Mouse (Mus musculus): ENCODE data around the gene Nf1. TPM values are rescaled to one million over a fixed set of nuclear protein-coding genes. Genes with fewer than 3 reads are reported as not detected.
A peak's percentile ranks its signal among the peaks of the same experiment; 100 is the strongest.

Gene Nf1
- total and polyA plus RNA-seq, 2 experiments from 2014 or later: 3.5 to 20.1 TPM

DNA sequence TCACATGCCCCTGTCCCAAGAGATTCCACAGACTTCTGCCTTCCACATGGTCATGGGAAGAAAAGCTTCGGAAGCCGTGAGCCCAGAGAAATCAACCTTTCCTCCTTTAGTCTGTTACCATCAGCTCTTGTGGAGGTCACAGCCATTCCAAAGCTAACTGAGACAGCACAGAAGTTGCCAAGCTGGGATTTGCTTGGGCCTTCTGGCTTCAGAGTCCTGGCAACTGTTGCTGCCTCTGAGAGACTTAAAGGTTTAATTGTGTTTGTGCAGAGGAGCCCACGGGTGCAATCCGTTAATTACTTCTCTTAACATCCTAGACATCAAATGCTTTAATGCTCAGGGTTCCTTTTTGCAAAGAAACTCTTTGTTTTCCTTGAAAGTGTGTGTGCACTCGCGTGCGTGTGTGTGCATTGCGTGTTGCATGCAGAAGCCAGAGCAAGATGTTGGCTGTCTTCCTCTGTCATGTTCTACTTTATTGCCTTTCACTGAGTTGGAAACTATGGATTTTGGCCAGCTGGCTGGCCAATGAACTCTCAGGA lies 22.6 kb upstream of the Nf1 start:
- no peak overlapping the region for H3K27ac ChIP-seq (ENCODE audit: low read depth)
- no peak for ATAC-seq (ENCODE audit: insufficient read depth, low read depth)
- WGBS: 89% methylated on average over 8 of the region's 8 CpGs

DNA sequence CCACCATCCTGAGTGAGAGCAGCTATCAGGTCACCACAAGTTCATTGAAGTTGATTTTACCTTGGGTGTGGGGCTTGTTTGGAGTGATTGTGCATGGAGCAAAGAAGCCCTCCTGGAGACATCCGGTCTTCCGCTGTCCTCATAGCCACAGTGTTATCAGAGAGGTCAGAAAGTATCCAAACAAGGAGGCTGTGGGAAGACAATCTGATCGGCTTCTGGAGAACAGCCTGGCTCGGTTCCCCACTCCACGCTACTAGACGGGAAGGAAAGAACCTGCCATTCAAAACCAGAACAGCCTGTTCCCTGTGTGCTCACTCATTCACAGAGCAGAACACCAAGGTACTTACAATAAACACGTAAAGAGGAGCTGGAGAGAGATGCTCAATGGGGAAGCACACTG lies 19.7 kb upstream of the Nf1 start:
- WGBS: 42% methylated on average over 7 of the region's 7 CpGs
- H3K9ac ChIP-seq (replicated peaks; ENCODE audit: low read depth, low read length): no peak overlapping the region
- H3K27me3 ChIP-seq (ENCODE audit: control insufficient read depth, insufficient read depth, low read length): no peaks in the 10 kb centered on the region
- no peak overlapping the region for H3K27ac ChIP-seq (ENCODE audit: low read depth)
- DNase-seq (ENCODE audit: low spot score) (no peak), ATAC-seq (ENCODE audit: insufficient read depth, low read depth) (no peak; the same call in 1 of the 2 replicates)
- TF ChIP-seq CTCF (IDR thresholded peaks at IDR 0.05; ENCODE audit: low read depth) (no peak), EP300 (IDR thresholded peaks at IDR 0.05; ENCODE audit: low read depth) (no peak)
- no peak overlapping the region for H3K4me2 ChIP-seq (ENCODE audit: low read depth, low read length)
- H3K4me1 ChIP-seq (ENCODE audit: control insufficient read depth, insufficient read depth): no peaks in the 10 kb centered on the region
- no peaks in the 10 kb centered on the region for H3K9me3 ChIP-seq (replicated peaks; ENCODE audit: control insufficient read depth, low read length)
- no peak overlapping the region for H3K4me3 ChIP-seq (ENCODE audit: low read depth, low read length)
- no peaks in the 10 kb centered on the region for H3K36me3 ChIP-seq (replicated peaks; ENCODE audit: control insufficient read depth, insufficient read depth, low read length)

More for the DNA sequence above, 22.6 kb upstream of the Nf1 start:
- no peak for DNase-seq (ENCODE audit: low spot score)
- no peak overlapping the region for H3K4me3 ChIP-seq (ENCODE audit: low read depth, low read length)
- H3K9me3 ChIP-seq (replicated peaks; ENCODE audit: control insufficient read depth, low read length): no peaks in the 10 kb centered on the region
- H3K4me1 ChIP-seq (ENCODE audit: control insufficient read depth, insufficient read depth): no peaks in the 10 kb centered on the region
- H3K27me3 ChIP-seq (ENCODE audit: control insufficient read depth, insufficient read depth, low read length): no peaks in the 10 kb centered on the region
- no peaks in the 10 kb centered on the region for H3K36me3 ChIP-seq (replicated peaks; ENCODE audit: control insufficient read depth, insufficient read depth, low read length)
- no peak overlapping the region for H3K4me2 ChIP-seq (ENCODE audit: low read depth, low read length)
- TF ChIP-seq EP300 (IDR thresholded peaks at IDR 0.05; ENCODE audit: low read depth): no peak
- no peak for TF ChIP-seq CTCF (IDR thresholded peaks at IDR 0.05; ENCODE audit: low read depth)
- no peak overlapping the region for H3K9ac ChIP-seq (replicated peaks; ENCODE audit: low read depth, low read length)

DNA sequence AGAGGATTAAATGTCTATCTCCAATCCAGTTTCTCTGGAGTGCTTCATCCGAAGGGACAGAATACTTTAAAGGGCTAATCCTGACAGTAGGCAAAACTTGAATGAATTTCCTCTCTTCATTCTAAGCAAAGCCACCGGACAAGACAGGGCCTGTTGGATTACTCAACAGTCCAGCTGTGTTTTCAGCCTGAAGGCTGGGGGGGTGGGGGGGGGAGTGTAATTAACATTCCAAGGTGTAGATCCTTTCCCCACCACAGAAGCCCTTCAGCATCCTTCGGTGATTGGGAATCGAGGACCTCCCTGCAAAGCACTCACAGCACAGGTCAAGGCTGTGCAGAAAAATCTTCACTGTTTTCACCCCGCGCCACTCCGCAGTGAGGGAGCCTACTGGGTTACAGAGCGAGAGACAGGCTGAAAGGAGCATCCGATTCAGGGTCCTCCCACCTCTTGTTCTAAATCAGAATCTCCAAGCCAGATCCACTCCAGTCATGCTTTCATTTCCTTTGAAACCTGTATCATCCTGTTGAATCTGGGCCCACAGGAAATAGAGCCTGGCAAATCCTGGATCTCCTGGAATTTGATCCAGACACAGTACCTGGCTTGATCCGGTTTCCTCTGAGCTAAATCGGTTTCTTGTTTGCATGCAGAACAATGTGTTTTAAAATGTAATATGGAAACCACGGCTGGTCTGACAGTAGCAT lies 15.4 kb upstream of the Nf1 start:
- Histone ChIP-seq H3K4me1 (ENCODE audit: control insufficient read depth, insufficient read depth) (no peaks in the 10 kb centered on the region), H3K4me2 (ENCODE audit: low read depth, low read length) (no peak overlapping the region), H3K36me3 (replicated peaks; ENCODE audit: control insufficient read depth, insufficient read depth, low read length) (no peaks in the 10 kb centered on the region), H3K4me3 (ENCODE audit: low read depth, low read length) (no peak overlapping the region), H3K9ac (replicated peaks; ENCODE audit: low read depth, low read length) (no peak overlapping the region), H3K27me3 (ENCODE audit: control insufficient read depth, insufficient read depth, low read length) (no peaks in the 10 kb centered on the region), H3K9me3 (replicated peaks; ENCODE audit: control insufficient read depth, low read length) (no peaks in the 10 kb centered on the region), H3K27ac (ENCODE audit: low read depth) (peak overlapping the region; percentile 36)
- 57% methylated on average over 12 of the region's 12 CpGs for WGBS
- TF ChIP-seq EP300 (IDR thresholded peaks at IDR 0.05; ENCODE audit: low read depth) (no peak), CTCF (IDR thresholded peaks at IDR 0.05; ENCODE audit: low read depth) (no peak)
- peak; percentile 49 for ATAC-seq (ENCODE audit: insufficient read depth, low read depth)
- DNase-seq (ENCODE audit: low spot score): no peak

DNA sequence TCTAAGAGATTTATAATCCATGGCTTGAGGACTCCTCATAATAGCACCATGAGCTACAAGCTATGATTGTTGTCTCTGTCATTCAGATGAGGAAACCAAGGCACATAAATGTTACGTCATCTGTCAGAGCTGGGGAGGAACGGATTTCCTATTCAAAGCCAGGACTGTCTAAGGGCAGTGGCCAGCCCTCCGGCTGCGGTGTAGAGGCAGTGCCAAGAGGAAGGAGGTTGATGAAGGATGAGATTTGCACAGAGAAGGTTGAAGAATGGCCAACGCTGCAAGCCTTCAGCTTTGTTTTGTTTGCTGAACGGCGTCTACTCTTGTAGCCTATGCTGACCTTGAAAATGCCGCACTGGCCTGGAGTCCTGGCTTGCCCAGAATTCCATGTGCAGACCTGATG lies 13.8 kb upstream of the Nf1 start:
- 58% methylated on average over 8 of the region's 8 CpGs for WGBS
- Histone ChIP-seq H3K27me3 (ENCODE audit: control insufficient read depth, insufficient read depth, low read length) (no peaks in the 10 kb centered on the region), H3K9me3 (replicated peaks; ENCODE audit: control insufficient read depth, low read length) (no peaks in the 10 kb centered on the region), H3K36me3 (replicated peaks; ENCODE audit: control insufficient read depth, insufficient read depth, low read length) (no peaks in the 10 kb centered on the region), H3K4me3 (ENCODE audit: low read depth, low read length) (no peak overlapping the region), H3K4me1 (ENCODE audit: control insufficient read depth, insufficient read depth) (no peaks in the 10 kb centered on the region), H3K9ac (replicated peaks; ENCODE audit: low read depth, low read length) (no peak overlapping the region), H3K4me2 (ENCODE audit: low read depth, low read length) (no peak overlapping the region), H3K27ac (ENCODE audit: low read depth) (no peak overlapping the region)
- DNase-seq (ENCODE audit: low spot score): no peak
- TF ChIP-seq EP300 (IDR thresholded peaks at IDR 0.05; ENCODE audit: low read depth) (no peak), CTCF (IDR thresholded peaks at IDR 0.05; ENCODE audit: low read depth) (no peak)
- ATAC-seq (ENCODE audit: insufficient read depth, low read depth): no peak

DNA sequence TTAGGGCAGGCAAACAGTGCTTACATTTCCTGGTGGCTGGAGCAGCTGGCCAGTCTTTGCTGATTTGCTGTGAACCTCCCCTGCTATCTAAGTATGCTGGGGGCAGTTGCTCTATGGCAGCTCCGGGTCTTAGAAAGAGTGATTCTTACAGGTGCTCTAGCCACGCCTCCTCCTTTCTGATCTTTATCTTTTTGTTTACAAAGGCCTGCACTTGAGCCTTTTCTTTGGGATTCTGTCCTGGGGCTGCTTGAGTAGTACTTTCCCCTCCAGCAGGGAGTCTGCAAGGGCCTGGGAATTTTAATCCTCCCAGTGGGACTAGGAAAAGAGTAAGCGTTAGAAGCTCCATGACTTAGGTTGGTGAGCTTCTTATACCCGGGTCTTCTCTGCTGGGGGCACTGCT lies 12.4 kb upstream of the Nf1 start:
- DNase-seq (ENCODE audit: low spot score): no peak
- no peaks in the 10 kb centered on the region for H3K27me3 ChIP-seq (ENCODE audit: control insufficient read depth, insufficient read depth, low read length)
- 34% methylated on average over 4 of the region's 4 CpGs for WGBS
- H3K9ac ChIP-seq (replicated peaks; ENCODE audit: low read depth, low read length): no peak overlapping the region
- no peaks in the 10 kb centered on the region for H3K4me1 ChIP-seq (ENCODE audit: control insufficient read depth, insufficient read depth)
- H3K4me3 ChIP-seq (ENCODE audit: low read depth, low read length): no peak overlapping the region
- TF ChIP-seq CTCF (IDR thresholded peaks at IDR 0.05; ENCODE audit: low read depth): no peak
- no peak for TF ChIP-seq EP300 (IDR thresholded peaks at IDR 0.05; ENCODE audit: low read depth)
- ATAC-seq (ENCODE audit: insufficient read depth, low read depth): no peak
- H3K27ac ChIP-seq (ENCODE audit: low read depth): no peak overlapping the region
- no peaks in the 10 kb centered on the region for H3K9me3 ChIP-seq (replicated peaks; ENCODE audit: control insufficient read depth, low read length)
- no peaks in the 10 kb centered on the region for H3K36me3 ChIP-seq (replicated peaks; ENCODE audit: control insufficient read depth, insufficient read depth, low read length)
- H3K4me2 ChIP-seq (ENCODE audit: low read depth, low read length): no peak overlapping the region

DNA sequence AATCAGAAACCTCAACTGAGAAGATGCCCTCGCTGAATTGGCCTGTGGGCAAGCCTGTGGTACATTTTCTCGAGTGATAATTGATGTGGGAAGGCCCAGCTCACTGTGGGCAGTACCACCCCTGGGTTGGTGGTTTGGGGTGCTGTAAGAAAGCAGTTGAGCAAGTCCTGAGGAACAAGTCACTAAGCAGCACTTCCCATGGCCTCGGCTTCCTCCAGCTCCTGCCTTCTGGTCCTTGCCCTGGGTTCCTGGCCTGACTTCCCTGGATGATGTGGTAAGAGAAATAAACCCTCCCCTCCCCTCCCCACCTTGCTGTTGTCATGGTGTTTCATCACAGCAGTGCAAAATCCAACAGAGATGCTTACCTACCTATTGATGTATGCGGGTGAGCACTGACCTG lies 11.4 kb upstream of the Nf1 start:
- no peaks in the 10 kb centered on the region for H3K27me3 ChIP-seq (ENCODE audit: control insufficient read depth, insufficient read depth, low read length)

More for the DNA sequence above, 11.4 kb upstream of the Nf1 start:
- Histone ChIP-seq H3K9ac (replicated peaks; ENCODE audit: low read depth, low read length) (no peak overlapping the region), H3K4me2 (ENCODE audit: low read depth, low read length) (no peak overlapping the region), H3K27ac (ENCODE audit: low read depth) (no peak overlapping the region), H3K36me3 (replicated peaks; ENCODE audit: control insufficient read depth, insufficient read depth, low read length) (no peaks in the 10 kb centered on the region), H3K4me3 (ENCODE audit: low read depth, low read length) (no peak overlapping the region), H3K9me3 (replicated peaks; ENCODE audit: control insufficient read depth, low read length) (no peaks in the 10 kb centered on the region), H3K4me1 (ENCODE audit: control insufficient read depth, insufficient read depth) (no peaks in the 10 kb centered on the region)
- ATAC-seq (ENCODE audit: insufficient read depth, low read depth) (no peak), DNase-seq (ENCODE audit: low spot score) (no peak)
- TF ChIP-seq CTCF (IDR thresholded peaks at IDR 0.05; ENCODE audit: low read depth) (no peak), EP300 (IDR thresholded peaks at IDR 0.05; ENCODE audit: low read depth) (no peak)
- 92% methylated on average over 4 of the region's 4 CpGs for WGBS

All from heart, postnatal 0 days (tissue).